Mouse (Mus musculus) liver, adult 2 months (tissue): ENCODE results near the gene Reps1.

Experiments
- CTCF ChIP-seq: fragments of 200-500 bp; IDR thresholded peaks from 2 replicates; pipeline ENCODE4 v1.5.1; 2011; ENCODE audit warnings: low read depth, low read length, control low read depth
- POLR2A ChIP-seq: fragments of 200-500 bp; IDR thresholded peaks from 2 replicates; pipeline ENCODE4 v1.6.1; 2011; ENCODE audit warnings: low read length, control low read depth; ENCODE audit not compliant: insufficient read depth; ENCODE audit errors: extremely low read depth

DNA sequence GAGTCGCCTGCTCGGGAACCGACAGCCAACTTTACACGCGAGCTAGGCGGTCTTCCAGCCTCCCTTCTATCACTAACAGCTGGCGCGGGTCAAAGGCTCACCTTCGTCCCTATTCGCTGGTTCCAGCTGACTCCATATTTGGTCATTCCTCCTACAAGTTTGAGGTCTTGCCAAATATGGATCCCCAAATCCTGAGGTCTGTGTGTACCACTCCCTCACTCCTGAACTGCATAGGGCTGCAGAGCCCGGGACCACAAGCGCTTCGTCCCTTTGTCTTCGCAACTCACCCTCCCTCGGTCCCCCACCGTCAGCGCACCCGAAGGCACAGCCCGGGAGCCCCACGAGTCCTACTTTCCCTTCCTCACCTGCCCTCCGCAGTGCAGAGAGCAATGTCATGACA lies 33.3 kb upstream of the Reps1 start:
- TF ChIP-seq POLR2A (no peak), CTCF (no peak)
